Mouse (Mus musculus): ENCODE measurements around the gene 2010111I01Rik. TPM values are rescaled to one million over a fixed set of nuclear protein-coding genes. Genes with fewer than 3 reads are reported as not detected.

The 2010111I01Rik gene
- polyA plus RNA-seq, 1 experiment: 123 TPM

DNA sequence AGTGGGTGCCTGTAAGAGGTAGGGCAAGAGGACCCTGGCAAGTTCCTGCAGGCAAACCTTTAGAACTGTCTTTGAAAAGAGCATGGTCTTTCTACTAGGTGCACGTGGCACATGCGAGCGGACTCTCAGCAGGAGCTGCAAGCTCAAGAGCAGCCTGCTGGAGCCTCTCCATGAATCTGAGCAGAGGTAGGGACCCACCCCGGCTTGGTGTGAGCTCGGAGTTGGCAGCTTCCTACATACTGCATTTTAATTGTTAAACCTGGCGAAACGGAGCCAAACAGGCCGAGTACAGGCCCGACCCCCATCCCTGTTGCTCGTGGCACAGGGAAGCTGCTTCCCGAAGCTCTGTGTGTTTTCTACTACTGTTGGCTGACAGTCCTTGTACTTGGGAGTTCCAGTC is 331.6 kb downstream of the 2010111I01Rik start:
- TF ChIP-seq CTCF (IDR thresholded peaks at IDR 0.05; ENCODE audit: low read depth, low read length) (no peak), POLR2A (IDR thresholded peaks at IDR 0.05; ENCODE audit: borderline replicate concordance, low read depth, low read length) (no peak)
- H3K27ac ChIP-seq (ENCODE audit: insufficient read depth, low read depth, low read length): no peak overlapping the region
- H3K4me3 ChIP-seq (ENCODE audit: insufficient read depth, low read length): no peak overlapping the region
- H3K4me1 ChIP-seq (ENCODE audit: control insufficient read depth, insufficient read depth, low read length): peaks cover 5% of the 10 kb centered on the region

DNA sequence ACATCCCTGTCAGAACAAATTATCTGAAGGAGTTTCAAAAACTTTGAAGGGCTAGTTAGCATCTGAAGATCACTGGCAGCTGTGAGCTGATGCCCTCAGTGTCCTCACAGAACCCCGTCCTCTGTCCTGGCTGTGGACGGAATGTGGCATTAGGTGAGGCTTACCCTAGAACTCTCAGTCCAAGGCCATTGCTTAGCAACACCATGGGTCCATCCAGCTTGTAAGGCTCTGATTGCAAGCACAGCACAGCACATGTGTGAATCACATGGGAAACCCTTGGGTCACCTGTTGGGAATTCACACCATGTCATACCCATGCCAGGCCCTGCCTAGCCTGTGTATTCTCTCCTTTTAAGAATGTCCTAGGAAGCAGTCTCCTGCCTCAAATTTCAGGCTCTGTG is 332.3 kb downstream of the 2010111I01Rik start:
- H3K4me3 ChIP-seq (ENCODE audit: insufficient read depth, low read length): no peak overlapping the region
- TF ChIP-seq POLR2A (IDR thresholded peaks at IDR 0.05; ENCODE audit: borderline replicate concordance, low read depth, low read length): no peak
- no peak for TF ChIP-seq CTCF (IDR thresholded peaks at IDR 0.05; ENCODE audit: low read depth, low read length)
- H3K27ac ChIP-seq (ENCODE audit: insufficient read depth, low read depth, low read length): no peak overlapping the region
- peaks cover 10% of the 10 kb centered on the region for H3K4me1 ChIP-seq (ENCODE audit: control insufficient read depth, insufficient read depth, low read length)

DNA sequence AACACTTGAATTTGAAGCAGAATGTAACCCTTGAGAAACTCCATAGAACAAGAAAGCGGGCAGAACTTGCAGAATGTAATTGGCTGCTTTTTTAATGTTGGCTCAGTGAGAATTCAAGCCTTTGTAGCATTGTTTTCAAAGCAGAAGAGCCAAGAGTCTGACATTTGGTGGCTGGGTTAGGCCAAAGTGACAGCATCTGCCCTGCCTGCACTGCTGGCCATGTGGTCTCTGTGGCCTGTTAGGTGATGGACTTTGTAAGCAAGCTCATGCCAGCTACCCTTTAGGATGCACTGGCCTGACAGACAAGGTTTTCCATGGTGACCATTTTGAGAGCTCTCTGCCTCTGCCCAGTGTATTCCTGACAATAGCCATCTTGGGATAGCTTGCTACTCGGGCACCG is 333.2 kb downstream of the 2010111I01Rik start:
- no peak for TF ChIP-seq CTCF (IDR thresholded peaks at IDR 0.05; ENCODE audit: low read depth, low read length)
- TF ChIP-seq POLR2A (IDR thresholded peaks at IDR 0.05; ENCODE audit: borderline replicate concordance, low read depth, low read length): no peak
- H3K4me3 ChIP-seq (ENCODE audit: insufficient read depth, low read length): no peak overlapping the region

DNA sequence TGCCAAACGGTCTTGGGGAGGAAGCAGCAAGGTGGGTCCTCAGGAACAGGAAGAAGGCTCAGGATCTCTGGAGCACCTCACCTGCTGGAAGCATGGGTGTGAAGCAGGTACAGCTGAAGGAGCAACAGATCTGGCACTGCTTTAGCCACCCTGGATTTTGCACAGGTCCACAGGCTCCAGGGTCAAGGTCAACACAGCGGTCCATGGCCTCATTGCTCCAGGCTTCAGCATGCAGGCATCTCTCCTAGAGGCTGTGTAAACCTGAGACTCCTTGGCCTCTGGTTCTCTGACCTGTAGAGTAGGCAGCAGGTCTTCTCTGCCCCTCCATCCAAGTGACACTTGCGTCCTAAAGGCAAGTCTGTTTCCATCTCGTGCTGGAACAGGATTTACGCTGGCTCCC is 334.2 kb downstream of the 2010111I01Rik start:
- H3K27ac ChIP-seq (ENCODE audit: insufficient read depth, low read depth, low read length): no peak overlapping the region
- TF ChIP-seq CTCF (IDR thresholded peaks at IDR 0.05; ENCODE audit: low read depth, low read length) (no peak), POLR2A (IDR thresholded peaks at IDR 0.05; ENCODE audit: borderline replicate concordance, low read depth, low read length) (no peak)
- no peak overlapping the region for H3K4me3 ChIP-seq (ENCODE audit: insufficient read depth, low read length)
- H3K4me1 ChIP-seq (ENCODE audit: control insufficient read depth, insufficient read depth, low read length): peaks cover 13% of the 10 kb centered on the region

More for the DNA sequence above, 333.2 kb downstream of the 2010111I01Rik start:
- peaks cover 13% of the 10 kb centered on the region for H3K4me1 ChIP-seq (ENCODE audit: control insufficient read depth, insufficient read depth, low read length)
- H3K27ac ChIP-seq (ENCODE audit: insufficient read depth, low read depth, low read length): no peak overlapping the region

DNA sequence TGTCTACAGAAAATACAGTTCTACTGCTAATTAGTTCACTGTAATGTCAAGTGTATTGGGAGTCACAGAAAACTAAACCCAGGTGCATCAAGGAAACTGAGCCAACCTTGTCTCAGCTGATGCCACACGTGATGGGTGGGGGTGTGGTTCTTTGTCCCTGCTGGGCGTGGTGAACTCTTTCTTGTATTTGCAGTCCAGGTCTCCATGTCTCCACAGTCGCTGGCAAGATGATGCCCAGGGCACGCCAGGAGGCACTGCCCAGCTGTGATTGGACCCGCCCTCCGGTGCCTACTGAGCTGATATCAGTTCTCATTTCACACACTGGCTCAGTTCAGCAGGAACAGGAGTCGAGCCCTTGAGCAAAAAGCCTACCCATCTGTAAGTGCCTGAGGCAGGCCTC is 336.2 kb downstream of the 2010111I01Rik start:
- peaks cover 13% of the 10 kb centered on the region for H3K4me1 ChIP-seq (ENCODE audit: control insufficient read depth, insufficient read depth, low read length)
- H3K4me3 ChIP-seq (ENCODE audit: insufficient read depth, low read length): no peak overlapping the region
- no peak overlapping the region for H3K27ac ChIP-seq (ENCODE audit: insufficient read depth, low read depth, low read length)
- TF ChIP-seq CTCF (IDR thresholded peaks at IDR 0.05; ENCODE audit: low read depth, low read length): no peak
- TF ChIP-seq POLR2A (IDR thresholded peaks at IDR 0.05; ENCODE audit: borderline replicate concordance, low read depth, low read length): no peak

DNA sequence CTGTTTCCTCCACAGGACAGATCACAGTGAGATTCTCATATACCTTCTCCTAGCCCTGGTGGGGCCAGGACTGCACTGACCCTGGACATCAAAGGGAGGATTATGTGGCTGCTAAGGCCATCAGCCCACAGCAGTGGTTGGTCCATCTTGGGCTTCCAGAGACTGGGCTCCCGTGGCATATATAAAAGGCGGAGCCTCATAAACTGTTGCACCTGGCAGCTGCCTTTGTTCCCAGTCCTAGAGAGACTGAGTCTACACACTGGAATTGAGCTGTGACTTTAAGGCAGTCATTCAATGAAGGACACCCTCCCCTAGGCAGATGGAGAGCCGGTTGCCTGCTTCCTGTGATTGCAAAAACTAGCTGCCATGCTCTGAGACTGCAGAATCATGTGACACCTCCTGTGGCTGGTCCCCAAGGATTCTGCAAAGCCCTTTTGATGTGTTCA is 337.1 kb downstream of the 2010111I01Rik start:
- Histone ChIP-seq H3K4me3 (ENCODE audit: insufficient read depth, low read length) (no peak overlapping the region), H3K27ac (ENCODE audit: insufficient read depth, low read depth, low read length) (no peak overlapping the region), H3K4me1 (ENCODE audit: control insufficient read depth, insufficient read depth, low read length) (peaks cover 13% of the 10 kb centered on the region)
- TF ChIP-seq CTCF (IDR thresholded peaks at IDR 0.05; ENCODE audit: low read depth, low read length) (no peak), POLR2A (IDR thresholded peaks at IDR 0.05; ENCODE audit: borderline replicate concordance, low read depth, low read length) (no peak)

DNA sequence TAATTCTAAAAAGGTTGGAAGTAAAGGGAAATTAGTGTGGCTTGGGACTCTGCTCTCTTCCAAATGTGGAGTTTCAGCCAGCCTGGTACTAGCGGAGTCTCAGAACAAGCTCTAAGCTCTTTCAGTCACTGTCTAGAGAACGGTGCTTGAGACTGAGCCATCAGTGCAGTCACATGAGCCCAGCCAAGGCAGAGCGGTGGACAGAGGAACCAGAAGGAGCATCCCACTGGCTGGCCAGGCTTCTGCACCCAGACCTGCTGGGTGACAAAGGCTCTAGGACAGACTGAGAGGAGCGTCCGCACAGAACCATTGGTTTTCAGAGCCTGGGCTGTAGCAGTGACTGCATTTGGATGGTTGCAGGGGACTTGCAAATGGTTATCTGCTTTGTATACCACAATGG is 337.7 kb downstream of the 2010111I01Rik start:
- no peak for TF ChIP-seq POLR2A (IDR thresholded peaks at IDR 0.05; ENCODE audit: borderline replicate concordance, low read depth, low read length)
- no peak for TF ChIP-seq CTCF (IDR thresholded peaks at IDR 0.05; ENCODE audit: low read depth, low read length)
- no peak overlapping the region for H3K27ac ChIP-seq (ENCODE audit: insufficient read depth, low read depth, low read length)
- H3K4me3 ChIP-seq (ENCODE audit: insufficient read depth, low read length): no peak overlapping the region
- H3K4me1 ChIP-seq (ENCODE audit: control insufficient read depth, insufficient read depth, low read length): peaks cover 13% of the 10 kb centered on the region

DNA sequence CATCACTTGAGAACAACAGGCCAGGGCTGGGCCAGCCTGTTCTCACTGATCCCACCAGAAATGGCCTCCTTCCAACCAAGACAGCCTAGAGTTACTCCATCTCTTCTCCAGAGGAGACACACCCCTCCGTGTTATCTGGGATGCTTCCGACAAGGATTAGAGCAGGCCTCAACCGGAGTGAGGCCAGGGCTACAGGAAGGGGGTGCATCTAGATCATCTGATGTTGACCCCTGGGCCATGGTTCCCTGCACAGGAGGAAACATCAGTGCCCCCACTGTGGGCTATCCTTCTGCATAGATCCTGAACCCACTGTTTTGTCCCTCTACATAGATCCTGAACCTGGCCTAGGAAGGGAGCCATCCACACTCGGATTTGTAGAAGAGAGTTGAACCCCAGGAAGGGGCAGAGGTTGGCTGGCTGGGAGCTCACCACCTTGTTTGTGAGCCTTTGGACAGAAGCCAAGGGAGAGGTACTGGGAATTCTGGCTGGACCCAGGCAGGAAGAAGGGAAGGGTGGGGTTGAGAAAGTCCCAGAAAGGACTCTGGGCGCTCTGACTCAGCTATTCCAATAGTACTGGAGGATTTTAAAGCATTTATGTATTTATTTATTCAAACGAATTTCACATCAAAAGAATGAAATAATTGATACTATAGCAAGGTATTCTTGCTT is 339.6 kb downstream of the 2010111I01Rik start:
- Histone ChIP-seq H3K4me3 (ENCODE audit: insufficient read depth, low read length) (no peak overlapping the region), H3K4me1 (ENCODE audit: control insufficient read depth, insufficient read depth, low read length) (peaks cover 13% of the 10 kb centered on the region), H3K27ac (ENCODE audit: insufficient read depth, low read depth, low read length) (no peak overlapping the region)
- TF ChIP-seq POLR2A (IDR thresholded peaks at IDR 0.05; ENCODE audit: borderline replicate concordance, low read depth, low read length): no peak
- no peak for TF ChIP-seq CTCF (IDR thresholded peaks at IDR 0.05; ENCODE audit: low read depth, low read length)

DNA sequence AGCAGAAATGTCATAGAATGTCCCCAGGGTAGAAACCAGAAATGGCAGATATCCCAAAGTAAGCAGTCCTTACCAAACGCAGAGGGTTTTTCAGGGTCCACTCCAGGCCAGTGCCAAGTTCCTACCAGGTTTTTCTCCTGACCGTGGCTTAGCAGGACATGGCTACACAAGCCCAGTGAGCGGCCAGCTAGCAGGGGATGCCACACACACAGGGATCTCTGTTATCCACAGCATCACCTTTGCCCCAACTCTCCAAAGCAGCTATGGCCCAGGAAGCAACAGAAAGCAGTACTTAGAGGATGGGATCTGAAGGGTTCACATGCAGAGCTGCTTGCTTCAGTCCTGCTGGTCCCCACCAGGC is 340.1 kb downstream of the 2010111I01Rik start:
- Histone ChIP-seq H3K27ac (ENCODE audit: insufficient read depth, low read depth, low read length) (no peak overlapping the region), H3K4me3 (ENCODE audit: insufficient read depth, low read length) (no peak overlapping the region), H3K4me1 (ENCODE audit: control insufficient read depth, insufficient read depth, low read length) (peaks cover 13% of the 10 kb centered on the region)
- TF ChIP-seq POLR2A (IDR thresholded peaks at IDR 0.05; ENCODE audit: borderline replicate concordance, low read depth, low read length) (no peak), CTCF (IDR thresholded peaks at IDR 0.05; ENCODE audit: low read depth, low read length) (no peak)

DNA sequence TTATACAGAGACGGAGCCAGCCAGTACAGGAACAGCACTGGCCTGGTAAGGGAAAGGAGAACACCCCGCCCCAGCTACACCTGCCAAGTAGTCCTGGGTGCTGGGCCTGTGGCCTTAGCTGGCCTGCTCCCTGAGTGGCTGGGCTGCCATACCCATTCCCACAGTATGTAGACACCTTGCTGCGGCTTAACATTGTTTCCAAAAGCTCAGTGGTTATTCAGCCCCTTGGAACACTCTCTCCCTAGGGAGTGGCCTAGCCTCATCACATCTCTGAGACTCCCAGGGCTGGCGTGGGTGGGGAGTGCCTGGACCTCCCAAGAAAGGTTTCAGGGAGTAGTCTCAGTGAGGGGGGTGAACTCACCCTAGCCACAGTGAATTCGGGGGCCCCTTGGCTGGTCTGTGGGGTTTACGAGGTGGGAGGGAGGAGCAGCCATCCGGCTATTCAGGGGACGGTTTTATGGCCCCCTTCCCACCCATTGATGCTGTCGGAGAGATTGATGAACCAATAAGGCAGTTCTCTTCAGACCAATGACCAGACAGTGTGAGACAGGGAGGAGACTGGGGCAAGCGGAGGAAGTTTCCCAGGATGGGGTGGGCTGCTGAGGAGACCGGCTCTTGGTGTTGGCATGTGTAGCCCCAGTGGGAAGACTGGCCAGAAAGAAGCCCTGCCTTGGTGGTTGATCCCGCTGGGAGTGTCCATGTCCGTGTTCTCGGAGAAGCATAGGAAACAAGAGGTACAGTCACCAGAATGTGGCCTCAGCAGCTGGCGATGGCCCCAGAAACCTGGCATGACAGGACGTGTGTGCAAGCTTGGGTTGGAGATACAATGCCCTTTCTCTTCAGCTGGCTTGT is 340.7 kb downstream of the 2010111I01Rik start:
- no peak for TF ChIP-seq POLR2A (IDR thresholded peaks at IDR 0.05; ENCODE audit: borderline replicate concordance, low read depth, low read length)
- no peak for TF ChIP-seq CTCF (IDR thresholded peaks at IDR 0.05; ENCODE audit: low read depth, low read length)
- H3K4me3 ChIP-seq (ENCODE audit: insufficient read depth, low read length): no peak overlapping the region
- H3K27ac ChIP-seq (ENCODE audit: insufficient read depth, low read depth, low read length): no peak overlapping the region
- H3K4me1 ChIP-seq (ENCODE audit: control insufficient read depth, insufficient read depth, low read length): peaks cover 13% of the 10 kb centered on the region

All from bone marrow macrophage, adult 2 months (primary cell).